Mouse (Mus musculus) embryonic facial prominence, embryonic 12.5 days (tissue): ENCODE measurements around the gene Shisal2a. TPM values are rescaled to one million over a fixed set of nuclear protein-coding genes. Genes with fewer than 3 reads are reported as not detected.

ENCODE experiments used
- ATAC-seq: fragments of 200-750 bp; cut with Nextera tagmentation; 2 replicates; pipeline ENCODE4 v1.8.0; 2017; ENCODE audit not compliant: insufficient number of reproducible peaks, insufficient read depth, low FRiP score, low TSS enrichment
- H3K27ac ChIP-seq: fragments of 300-500 bp; sonication (generic); 2 replicates; pipeline ENCODE4 v1.5.1; 2016; ENCODE audit warnings: mild to moderate bottlenecking
- H3K27me3 ChIP-seq: fragments of 300-500 bp; sonication (generic); 2 replicates; pipeline ENCODE4 v1.6.1; 2016; ENCODE audit warnings: mild to moderate bottlenecking, moderate library complexity
- H3K36me3 ChIP-seq: fragments of 300-500 bp; sonication (generic); 2 replicates; pipeline ENCODE4 v1.6.1; 2016; ENCODE audit warnings: mild to moderate bottlenecking
- H3K4me1 ChIP-seq: fragments of 300-500 bp; sonication (generic); 2 replicates; pipeline ENCODE4 v1.6.1; 2016
- H3K4me2 ChIP-seq: fragments of 300-500 bp; sonication (generic); replicated peaks from 2 replicates; pipeline ENCODE4 v1.6.1; 2016; ENCODE audit warnings: mild to moderate bottlenecking, moderate library complexity
- H3K4me3 ChIP-seq: fragments of 300-500 bp; sonication (generic); 2 replicates; pipeline ENCODE4 v1.5.1; 2016; ENCODE audit warnings: mild to moderate bottlenecking
- H3K9ac ChIP-seq: fragments of 300-500 bp; sonication (generic); 2 replicates; pipeline ENCODE4 v1.6.1; 2016; ENCODE audit warnings: mild to moderate bottlenecking, moderate library complexity
- H3K9me3 ChIP-seq: fragments of 300-500 bp; sonication (generic); 2 replicates; pipeline ENCODE4 v1.6.1; 2016; ENCODE audit warnings: mild to moderate bottlenecking, moderate library complexity
- WGBS: fragments of 180-500 bp; shearing (Covaris S2); methylation state at CpG from one replicate; pipeline ENCODE4 v1.1.7; 2016; 5-methylcytosine and 5-hydroxymethylcytosine counted together
- polyA plus RNA-seq: library from polyadenylated mRNA; unstranded; fragments of >200 nt; fragmentation: Nextera tagmentation; extraction: Ambion mirVana; gene quantifications from 2 replicates; pipeline ENCODE4 v1.2.1, GENCODE M21; 2016

The Shisal2a gene
- polyA plus RNA-seq, 1 experiment from 2014 or later = 13.3 TPM

DNA sequence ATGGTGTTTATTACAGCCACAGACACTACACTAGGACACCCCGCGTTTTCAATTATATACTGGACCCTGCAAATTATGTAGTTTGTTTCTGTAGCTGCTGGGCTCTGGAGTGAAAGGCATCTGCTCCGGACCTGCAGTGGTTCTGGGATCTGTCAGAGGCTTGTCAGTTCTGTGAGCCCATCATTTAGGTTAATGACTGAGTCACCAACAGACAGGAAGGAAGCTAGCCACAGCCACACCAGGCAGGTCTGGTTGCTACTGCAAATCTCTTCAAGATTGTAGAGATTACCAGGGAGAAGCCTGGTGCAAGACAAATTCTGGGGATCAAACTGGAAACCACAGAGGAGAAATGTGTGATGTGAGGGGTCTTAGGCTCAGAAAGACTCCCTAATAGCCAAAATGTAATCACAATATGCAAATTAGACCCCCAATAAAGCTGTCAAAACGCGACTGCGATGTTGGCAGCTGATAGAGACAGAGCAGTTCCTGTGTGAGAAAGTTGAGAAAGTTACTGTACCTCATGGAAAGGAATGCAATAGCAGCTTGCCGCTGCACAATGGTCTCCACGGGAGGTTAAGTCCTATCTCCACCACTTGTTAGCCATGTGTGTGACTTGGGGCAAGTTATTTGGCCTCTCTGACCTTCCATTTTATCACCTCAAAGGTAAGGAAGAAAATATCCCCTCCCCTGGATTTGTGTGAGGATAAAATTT, 33.2 kb downstream of the Shisal2a start:
- Histone ChIP-seq H3K27me3 (no peaks in the 10 kb centered on the region), H3K36me3 (no peaks in the 10 kb centered on the region), H3K4me3 (no peak overlapping the region), H3K27ac (peak overlapping the region; percentile 95), H3K9me3 (no peaks in the 10 kb centered on the region), H3K4me1 (peaks cover 62% of the 10 kb centered on the region), H3K4me2 (no peak overlapping the region), H3K9ac (no peak overlapping the region)
- 20% methylated on average over 8 of the region's 8 CpGs for WGBS
- no peak for ATAC-seq

DNA sequence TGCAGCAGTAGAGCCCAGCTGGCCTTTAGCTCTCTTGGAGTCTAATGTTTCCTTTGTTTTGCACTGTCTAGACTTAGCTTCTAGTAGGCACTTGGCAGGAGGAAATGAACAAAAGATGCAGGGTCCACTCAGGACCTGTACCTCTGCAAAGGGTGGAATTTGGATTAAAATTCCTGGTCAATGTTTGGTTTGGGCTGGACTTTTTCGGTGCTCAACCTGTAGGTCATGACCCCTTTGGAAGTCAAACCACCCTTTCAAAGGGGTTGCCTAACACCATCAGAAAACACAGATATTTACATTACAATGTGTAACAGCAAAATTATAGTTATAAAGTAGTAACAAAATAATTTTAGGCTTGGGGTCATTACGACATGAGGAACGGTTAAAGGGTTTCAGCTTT, 34.1 kb downstream of the Shisal2a start:
- H3K27ac ChIP-seq = peak overlapping the region; percentile 95
- ATAC-seq = no peak
- H3K4me3 ChIP-seq = no peak overlapping the region
- H3K4me2 ChIP-seq = no peak overlapping the region
- no peaks in the 10 kb centered on the region for H3K9me3 ChIP-seq
- peaks cover 63% of the 10 kb centered on the region for H3K4me1 ChIP-seq
- 56% methylated on average over 3 of the region's 3 CpGs for WGBS
- no peak overlapping the region for H3K9ac ChIP-seq
- H3K36me3 ChIP-seq = no peaks in the 10 kb centered on the region
- no peaks in the 10 kb centered on the region for H3K27me3 ChIP-seq

DNA sequence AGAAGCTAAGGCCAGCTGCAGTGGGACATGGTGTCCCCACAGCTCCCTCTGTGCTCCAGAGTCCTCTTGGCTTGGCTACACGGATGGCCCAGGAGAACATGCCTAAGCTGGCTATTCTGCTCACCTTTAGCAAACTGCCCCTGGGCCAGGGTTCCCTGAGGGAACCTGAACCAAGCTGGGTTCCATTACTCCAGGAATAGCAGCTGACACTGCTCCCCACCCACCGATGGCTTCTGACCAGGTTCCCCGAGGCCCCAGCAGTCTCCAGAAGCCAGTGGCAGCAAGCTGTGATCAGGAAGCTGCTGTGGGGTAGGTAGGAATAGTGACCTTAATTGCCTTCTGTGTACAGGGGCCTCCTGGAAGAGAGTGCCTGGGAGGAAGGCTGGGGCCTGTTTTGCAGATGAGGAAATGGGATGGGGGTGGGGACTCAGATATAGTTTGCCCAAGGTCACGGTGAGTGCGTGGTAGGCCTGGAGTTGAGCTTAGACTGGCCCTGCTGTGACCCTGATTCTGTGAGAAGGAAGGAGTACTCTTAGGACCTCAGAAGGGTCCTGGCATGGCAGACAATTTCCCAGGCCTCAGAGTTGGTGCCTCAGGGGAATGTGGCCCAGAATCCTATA, 34.8 kb downstream of the Shisal2a start:
- Histone ChIP-seq H3K4me3 (no peak overlapping the region), H3K36me3 (no peaks in the 10 kb centered on the region), H3K4me1 (peaks cover 63% of the 10 kb centered on the region), H3K27me3 (no peaks in the 10 kb centered on the region), H3K9me3 (no peaks in the 10 kb centered on the region), H3K9ac (no peak overlapping the region), H3K27ac (peak overlapping the region; percentile 95), H3K4me2 (no peak overlapping the region; the same call in 1 of the 2 replicates)
- 22% methylated on average over 5 of the region's 5 CpGs for WGBS
- no peak for ATAC-seq

DNA sequence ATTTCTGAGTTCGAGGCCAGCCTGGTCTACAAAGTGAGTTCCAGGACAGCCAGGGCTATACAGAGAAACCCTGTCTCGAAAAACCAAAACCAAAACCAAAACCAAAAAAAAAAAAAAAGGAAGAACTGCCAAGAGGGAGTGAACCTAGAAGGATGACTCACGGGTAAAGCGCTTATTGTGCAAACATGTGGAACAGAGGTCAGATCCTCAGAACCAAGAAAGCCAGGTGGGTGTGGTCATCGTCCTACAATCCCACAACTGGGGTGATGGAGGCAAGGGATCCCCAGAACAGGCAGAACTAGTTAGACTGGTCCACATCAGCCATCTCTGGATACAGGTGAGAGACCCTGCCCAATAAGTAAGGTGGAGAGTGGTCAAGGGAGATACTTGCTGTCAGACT, 36.0 kb downstream of the Shisal2a start:
- Histone ChIP-seq H3K9me3 (no peaks in the 10 kb centered on the region), H3K36me3 (no peaks in the 10 kb centered on the region), H3K27ac (no peak overlapping the region), H3K4me2 (no peak overlapping the region), H3K4me1 (peaks cover 63% of the 10 kb centered on the region), H3K9ac (no peak overlapping the region), H3K4me3 (no peak overlapping the region), H3K27me3 (no peaks in the 10 kb centered on the region)
- no peak for ATAC-seq
- WGBS = 90% methylated on average over 5 of the region's 5 CpGs

DNA sequence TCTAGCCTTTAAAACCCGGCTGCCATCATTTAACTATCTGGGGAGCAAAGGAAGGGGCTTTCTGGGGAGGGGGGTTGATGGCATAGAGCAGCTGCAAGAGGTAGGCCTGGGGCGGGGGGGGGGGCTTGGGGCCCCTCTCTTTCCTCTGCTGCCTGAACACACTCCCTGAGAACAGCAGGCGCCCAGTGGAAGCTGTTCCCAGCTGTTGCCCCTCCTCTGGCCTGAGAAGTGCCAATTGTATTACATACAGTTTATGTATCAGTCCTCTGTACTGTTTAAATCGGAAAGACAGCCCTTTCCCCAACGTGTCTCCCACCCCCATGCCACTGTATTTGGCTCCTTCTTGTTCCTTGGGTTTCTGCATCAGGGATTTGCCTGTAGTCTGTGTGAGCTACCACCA, 37.3 kb downstream of the Shisal2a start:
- ATAC-seq = no peak
- 19% methylated on average over 5 of the region's 5 CpGs for whole genome bisulfite sequencing
- H3K9me3 ChIP-seq = no peaks in the 10 kb centered on the region
- H3K36me3 ChIP-seq = no peaks in the 10 kb centered on the region
- no peak overlapping the region for H3K4me3 ChIP-seq
- no peak overlapping the region for H3K9ac ChIP-seq
- H3K27me3 ChIP-seq = no peaks in the 10 kb centered on the region
- peak overlapping the region; percentile 92 for H3K27ac ChIP-seq
- no peak overlapping the region for H3K4me2 ChIP-seq
- H3K4me1 ChIP-seq = peaks cover 55% of the 10 kb centered on the region

DNA sequence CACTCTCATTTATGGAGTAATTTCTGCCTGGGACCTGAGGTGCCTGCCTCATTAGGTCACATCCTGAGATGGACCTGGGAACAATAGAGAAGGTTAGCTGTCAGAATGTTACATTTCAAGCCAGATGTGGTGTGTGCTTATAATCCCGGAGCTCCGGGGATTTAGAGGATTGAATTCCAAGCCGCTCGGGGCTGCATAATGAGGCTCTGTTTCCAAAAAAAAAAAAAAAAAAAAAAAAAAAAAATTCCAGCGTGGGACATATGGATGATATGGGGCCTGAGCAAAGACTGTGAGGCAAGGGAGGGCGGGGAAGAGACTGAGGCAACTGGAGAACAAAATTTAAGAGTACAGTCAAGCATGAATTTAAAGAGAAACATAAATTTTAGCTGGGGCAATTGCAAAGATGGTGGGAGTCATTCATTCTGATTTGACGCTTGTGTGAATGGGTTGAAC, 38.5 kb downstream of the Shisal2a start:
- H3K27me3 ChIP-seq = no peaks in the 10 kb centered on the region
- no peaks in the 10 kb centered on the region for H3K36me3 ChIP-seq
- no peak overlapping the region for H3K4me3 ChIP-seq
- 7% methylated on average over 7 of the region's 7 CpGs for WGBS
- H3K9me3 ChIP-seq = no peaks in the 10 kb centered on the region
- peak overlapping the region; percentile 92 for H3K27ac ChIP-seq
- H3K9ac ChIP-seq = 0 out of 2 replicates have a peak overlapping the region, but pooled peaks have one; percentile 13
- H3K4me2 ChIP-seq = no peak overlapping the region
- ATAC-seq = 0 out of 2 replicates have a peak, but pooled peaks have one; percentile 36
- H3K4me1 ChIP-seq = peaks cover 43% of the 10 kb centered on the region

DNA sequence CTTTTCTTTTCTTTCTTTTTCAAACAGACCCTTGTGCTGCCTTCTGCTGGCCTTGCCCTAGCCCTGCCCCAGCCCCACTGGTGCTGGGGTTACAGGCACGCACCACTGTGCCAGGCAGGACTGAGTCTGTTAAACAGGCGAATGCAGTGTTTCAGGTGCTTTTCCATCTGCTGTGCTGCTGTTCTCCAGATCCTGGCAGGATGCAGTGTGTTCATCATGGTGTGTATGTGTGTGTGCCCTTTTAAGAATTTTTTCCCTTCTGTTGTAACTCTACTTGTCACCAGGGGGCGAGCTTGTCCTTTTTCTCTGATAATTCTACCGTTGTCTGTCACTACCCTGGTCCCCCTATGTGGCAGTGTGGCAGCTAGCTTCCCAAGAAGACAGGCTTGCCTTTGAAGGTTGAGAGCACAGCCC, 43.9 kb downstream of the Shisal2a start:
- Histone ChIP-seq H3K27me3 (no peaks in the 10 kb centered on the region), H3K4me1 (0 out of 2 replicates have a peak, but pooled peaks cover 2% of the 10 kb centered on the region), H3K4me3 (no peak overlapping the region), H3K9me3 (no peaks in the 10 kb centered on the region), H3K36me3 (peaks cover 34% of the 10 kb centered on the region), H3K9ac (no peak overlapping the region), H3K27ac (peak overlapping the region; percentile 18), H3K4me2 (no peak overlapping the region)
- ATAC-seq = peak; percentile 49
- 22% methylated on average over 4 of the region's 4 CpGs for WGBS

DNA sequence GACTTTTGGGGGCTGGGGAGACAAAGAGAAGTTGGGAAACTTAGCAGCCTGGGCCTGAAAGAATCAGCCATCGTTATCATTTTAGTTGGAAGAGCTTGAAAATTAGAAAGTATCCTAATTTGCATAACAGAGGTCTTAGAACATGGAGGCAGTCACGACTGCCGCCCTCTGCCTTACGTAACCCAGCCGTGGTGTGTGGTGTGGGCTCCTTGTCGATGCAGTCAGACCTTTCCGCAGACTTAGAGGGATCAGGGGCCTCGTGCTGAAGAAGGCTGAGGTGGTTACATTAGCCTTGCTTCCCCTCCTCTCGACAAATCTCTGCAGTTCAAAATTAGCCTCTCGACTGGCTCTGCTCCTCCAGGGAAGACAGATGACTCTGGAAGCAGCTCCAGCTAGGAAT, 44.3 kb downstream of the Shisal2a start:
- Histone ChIP-seq H3K36me3 (peaks cover 39% of the 10 kb centered on the region), H3K4me1 (no peaks in the 10 kb centered on the region), H3K27me3 (no peaks in the 10 kb centered on the region), H3K9me3 (no peaks in the 10 kb centered on the region), H3K9ac (no peak overlapping the region), H3K4me2 (no peak overlapping the region), H3K27ac (peak overlapping the region; percentile 18), H3K4me3 (no peak overlapping the region)
- WGBS = 66% methylated on average over 10 of the region's 10 CpGs
- no peak for ATAC-seq

DNA sequence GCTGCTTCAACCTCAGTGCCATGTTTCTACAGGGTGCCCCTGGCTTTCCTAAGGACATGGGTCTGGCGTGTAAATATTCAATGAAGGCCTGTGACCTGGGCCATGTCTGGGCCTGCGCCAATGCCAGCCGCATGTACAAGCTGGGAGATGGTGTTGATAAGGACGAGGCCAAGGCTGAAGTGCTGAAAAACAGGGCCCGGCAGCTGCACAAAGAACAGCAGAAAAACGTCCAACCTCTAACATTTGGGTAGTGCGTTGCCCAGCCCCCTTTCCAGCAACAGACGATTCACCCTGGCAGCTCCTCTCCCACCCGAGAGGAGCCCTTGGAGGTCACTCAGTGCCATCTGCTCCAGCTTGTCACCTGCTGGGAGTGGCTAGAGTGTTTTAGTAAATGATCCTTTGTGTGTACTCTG, 44.8 kb downstream of the Shisal2a start:
- ATAC-seq = no peak
- 65% methylated on average over 9 of the region's 9 CpGs for WGBS

DNA sequence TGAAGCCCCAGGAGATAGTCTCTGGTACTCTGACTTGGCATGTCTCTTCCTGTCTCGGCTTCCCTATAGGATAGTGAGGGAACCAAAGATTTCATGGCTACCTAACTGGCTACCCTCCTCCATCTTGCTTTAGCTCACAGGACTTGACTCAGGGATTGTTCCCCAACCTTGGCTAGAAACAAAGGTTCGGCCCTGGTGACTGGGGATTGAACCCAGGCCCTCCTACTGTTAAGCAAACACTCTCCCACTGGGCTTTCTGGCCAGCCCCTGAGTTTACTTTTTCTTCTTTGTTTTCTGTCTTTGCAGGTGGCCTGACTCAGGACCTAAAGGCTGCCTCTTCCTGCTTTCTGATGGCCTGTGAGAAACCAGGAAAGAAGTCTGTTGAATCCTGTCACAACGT, 45.3 kb downstream of the Shisal2a start:
- Histone ChIP-seq H3K36me3 (peaks cover 47% of the 10 kb centered on the region), H3K27ac (no peak overlapping the region)
- ATAC-seq = no peak

More for the DNA sequence above, 44.8 kb downstream of the Shisal2a start:
- Histone ChIP-seq H3K9ac (no peak overlapping the region), H3K9me3 (no peaks in the 10 kb centered on the region), H3K36me3 (peaks cover 42% of the 10 kb centered on the region), H3K4me2 (no peak overlapping the region), H3K4me3 (no peak overlapping the region), H3K27ac (0 out of 2 replicates have a peak overlapping the region, but pooled peaks have one; percentile 18), H3K27me3 (no peaks in the 10 kb centered on the region), H3K4me1 (no peaks in the 10 kb centered on the region)

DNA sequence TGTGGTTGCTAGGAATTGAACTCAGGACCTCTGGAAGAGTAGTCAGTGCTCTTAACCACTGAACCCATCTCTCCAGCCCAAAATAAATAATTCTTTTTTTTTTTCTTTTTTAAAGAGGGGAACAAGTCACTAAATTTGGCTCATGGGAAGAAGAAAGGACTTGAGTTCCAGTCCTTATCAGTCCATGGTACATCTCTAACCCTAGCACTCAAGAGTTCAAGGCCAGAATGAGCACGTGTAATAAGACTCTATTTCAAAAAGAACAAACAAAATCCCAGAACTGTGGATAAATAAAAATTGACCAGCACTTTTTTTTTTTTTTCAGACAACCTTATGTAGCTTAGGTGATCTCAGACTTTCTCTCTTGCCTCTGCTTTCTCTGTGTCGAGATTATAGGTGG, 46.4 kb downstream of the Shisal2a start:
- H3K9ac ChIP-seq = no peak overlapping the region
- H3K36me3 ChIP-seq = peaks cover 57% of the 10 kb centered on the region
- ATAC-seq = no peak
- H3K4me2 ChIP-seq = no peak overlapping the region
- H3K4me3 ChIP-seq = no peak overlapping the region
- no peak overlapping the region for H3K27ac ChIP-seq
- H3K4me1 ChIP-seq = no peaks in the 10 kb centered on the region
- H3K9me3 ChIP-seq = no peaks in the 10 kb centered on the region
- H3K27me3 ChIP-seq = no peaks in the 10 kb centered on the region
- WGBS = 76% methylated on average over 2 of the region's 2 CpGs

More for the DNA sequence above, 45.3 kb downstream of the Shisal2a start:
- no peak overlapping the region for H3K4me2 ChIP-seq
- no peaks in the 10 kb centered on the region for H3K4me1 ChIP-seq
- H3K4me3 ChIP-seq = no peak overlapping the region
- H3K9me3 ChIP-seq = no peaks in the 10 kb centered on the region
- no peaks in the 10 kb centered on the region for H3K27me3 ChIP-seq
- no peak overlapping the region for H3K9ac ChIP-seq
- WGBS = 49% methylated on average over 3 of the region's 3 CpGs

DNA sequence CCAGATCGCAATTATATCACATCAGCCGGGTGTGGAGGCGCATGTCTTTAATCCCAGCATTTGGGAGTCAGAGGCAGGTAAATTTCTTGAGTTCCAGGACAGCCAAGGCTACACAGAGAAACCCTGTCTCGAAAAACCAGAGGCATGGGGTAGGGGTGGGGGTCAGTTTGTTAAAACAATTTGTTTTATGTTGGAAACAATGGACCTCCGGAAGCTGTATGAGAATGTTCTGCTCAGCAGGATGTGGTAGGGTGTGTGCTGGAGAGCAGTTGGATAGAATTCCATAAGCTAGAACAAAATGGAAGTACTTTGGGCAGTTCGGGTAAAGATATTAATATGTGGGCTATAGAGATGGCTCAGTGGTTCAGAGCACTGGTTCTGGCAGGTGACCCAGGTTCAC, 47.7 kb downstream of the Shisal2a start:
- Histone ChIP-seq H3K4me1 (no peaks in the 10 kb centered on the region), H3K27me3 (no peaks in the 10 kb centered on the region), H3K27ac (no peak overlapping the region), H3K36me3 (peaks cover 57% of the 10 kb centered on the region), H3K9me3 (no peaks in the 10 kb centered on the region), H3K4me2 (no peak overlapping the region), H3K9ac (no peak overlapping the region), H3K4me3 (no peak overlapping the region)
- 90% methylated on average over 6 of the region's 6 CpGs for WGBS
- no peak for ATAC-seq
